Mouse (Mus musculus) lung, adult 2 months (tissue): ENCODE measurements at regions not wholly inside any gene's neighbourhood (a gene's known extent, or its start where the extent isn't known, plus 50 kb on each side); places are given as distances from the start of the nearest gene placed in this dataset.

Source experiments
- CTCF ChIP-seq: fragments of 200-500 bp; IDR thresholded peaks from 2 replicates; pipeline ENCODE4 v1.5.1; 2011; ENCODE audit warnings: mild to moderate bottlenecking, low read length, control low read depth; ENCODE audit not compliant: insufficient read depth
- POLR2A ChIP-seq: fragments of 200-500 bp; IDR thresholded peaks from 2 replicates; pipeline ENCODE4 v1.6.1; 2011; ENCODE audit warnings: low read depth, mild to moderate bottlenecking, control low read depth, low read length, borderline replicate concordance; ENCODE audit errors: extremely low read depth

DNA sequence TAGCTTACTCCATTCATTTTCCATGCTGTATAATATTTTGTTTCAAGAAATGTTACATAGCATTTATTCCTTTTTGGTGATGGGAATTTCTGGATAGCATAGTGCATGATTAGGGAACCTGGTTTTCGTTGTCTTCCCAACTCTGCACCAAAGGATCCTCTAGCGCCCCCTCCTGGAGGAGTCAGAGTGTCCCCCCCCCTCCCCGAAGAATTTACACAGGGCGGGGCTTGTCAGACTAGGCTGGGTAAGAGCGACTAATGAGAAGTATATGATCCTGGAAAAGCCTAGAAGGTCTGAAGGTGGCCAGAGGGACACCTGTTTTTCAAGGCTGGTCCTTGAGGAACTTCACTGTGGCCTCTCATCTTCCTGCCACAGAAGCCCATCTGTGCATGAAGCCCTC lies 79.9 kb upstream of the Shb start:
- TF ChIP-seq POLR2A (no peak), CTCF (peak; percentile 47)
